Mouse (Mus musculus): Measurements from ENCODE around the gene Man2a2. TPM values are rescaled to one million over a fixed set of nuclear protein-coding genes. Genes with fewer than 3 reads are reported as not detected.
"Not testable (repeated sequence)": the region's sequence is repeated elsewhere in the genome, so short reads cannot be mapped to it uniquely, and the experiment has no call there.

The Man2a2 gene
- total RNA-seq, 2 experiments from 2014 or later, result 164 TPM

DNA sequence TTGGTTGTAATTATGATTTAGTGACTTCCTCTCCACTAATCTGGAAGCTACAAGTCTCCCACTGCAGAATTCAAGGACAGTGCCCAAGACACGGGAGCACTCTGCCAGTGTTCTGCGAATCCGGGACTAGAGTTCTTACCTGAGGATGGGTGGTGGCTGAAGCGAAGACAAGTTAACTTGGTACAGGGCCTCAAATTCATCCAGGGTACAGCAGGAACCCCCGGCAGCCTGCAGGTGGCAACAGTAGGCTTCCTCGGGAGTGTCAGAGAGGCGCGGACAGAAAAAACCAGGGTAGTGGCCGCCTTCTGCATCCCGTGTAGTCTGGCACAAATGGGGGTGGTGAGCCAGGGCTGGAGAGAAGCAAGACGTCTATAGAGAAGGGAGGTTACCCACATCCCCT lies 30.4 kb downstream of the Man2a2 start, which contains the start of gene Unc45a:
Unc45a (minus strand) TSS at position 213 of the 400 bp plus-strand sequence.
- peak in 1 of 2 experiments; percentile 69 for DNase-seq (ENCODE audit: low spot score in 2 of 2)

DNA sequence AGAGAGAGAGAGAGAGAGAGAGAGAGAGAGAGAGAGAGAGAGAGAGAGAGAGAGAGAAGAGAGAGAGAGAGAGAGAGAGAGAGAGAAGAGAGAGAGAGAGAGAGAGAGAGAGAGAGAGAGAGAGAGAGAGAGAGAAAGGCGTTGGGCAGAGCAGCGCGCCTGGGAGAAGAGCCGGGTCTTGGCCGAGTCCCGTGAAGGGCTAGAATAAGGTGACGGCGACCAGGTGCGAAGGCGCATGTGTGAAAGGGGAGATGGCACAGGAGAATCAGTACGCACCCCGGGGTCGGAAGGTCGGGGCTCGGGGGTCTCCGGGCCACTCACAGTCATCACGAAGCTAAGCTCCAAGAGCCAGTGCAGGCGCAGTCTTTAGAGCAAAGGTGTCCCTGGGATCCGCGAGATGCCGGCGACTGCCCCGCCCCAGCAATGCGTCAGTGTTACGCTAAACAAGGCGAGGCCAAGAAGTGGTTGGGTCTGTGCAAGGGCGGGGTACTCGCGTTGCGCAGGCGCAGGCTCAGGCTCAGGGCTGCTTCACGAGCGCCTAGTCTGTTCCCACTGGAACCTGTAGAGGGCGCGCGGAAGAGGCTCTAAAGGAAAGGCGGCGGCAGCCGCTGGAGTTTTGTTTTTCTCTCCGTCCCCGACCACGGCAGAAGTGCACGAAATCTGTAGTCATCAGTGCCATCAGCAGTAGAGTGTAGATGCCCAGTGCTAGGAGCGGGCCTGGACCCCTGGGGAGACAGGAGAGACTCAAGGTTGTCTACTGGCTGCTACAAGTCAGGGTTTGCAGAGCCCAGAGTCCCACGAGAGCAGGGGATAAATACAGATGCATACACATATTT lies 31.2 kb downstream of the Man2a2 start:
- DNase-seq (ENCODE audit: low spot score in 2 of 2), result peak; percentile 98 to 99

DNA sequence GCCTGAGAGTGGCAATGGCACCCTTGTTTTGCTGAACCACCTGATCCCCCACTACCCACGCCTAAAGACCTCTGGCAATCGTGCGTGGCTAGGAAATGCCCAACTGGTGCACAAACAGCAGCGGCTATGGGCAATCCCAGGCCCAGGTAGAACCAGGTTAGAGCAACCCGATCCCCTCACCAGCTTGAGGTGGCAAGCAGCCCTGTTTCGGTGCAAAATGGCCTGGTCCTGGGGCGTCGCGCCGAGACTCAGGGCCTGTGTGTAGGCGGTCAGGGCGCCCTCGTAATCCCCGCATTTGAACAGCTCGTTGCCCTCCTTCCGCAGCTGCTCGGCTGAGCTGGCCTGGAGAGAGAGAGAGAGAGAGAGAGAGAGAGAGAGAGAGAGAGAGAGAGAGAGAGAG lies 31.8 kb downstream of the Man2a2 start:
- DNase-seq (ENCODE audit: low spot score in 2 of 2), result peak in 1 of 2 experiments; percentile 37

DNA sequence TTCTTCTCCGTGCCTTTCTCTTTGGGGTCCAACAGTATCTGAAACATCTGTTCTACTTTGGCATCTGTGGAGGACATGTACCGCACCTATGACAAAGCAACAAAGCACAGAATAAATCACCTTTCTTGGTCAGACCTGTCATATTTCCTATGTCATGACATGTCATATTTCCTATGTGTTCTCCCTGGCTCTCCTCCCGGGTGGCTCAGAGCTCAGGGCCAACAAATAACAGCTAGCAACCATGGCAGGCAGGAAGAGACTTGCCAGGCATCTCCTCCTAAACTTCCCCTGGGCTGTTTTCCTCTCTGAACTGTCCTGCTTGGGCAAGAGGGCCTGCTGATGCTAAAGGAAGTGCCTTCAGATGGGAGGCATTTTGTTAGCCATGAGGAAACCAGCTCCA lies 34.2 kb downstream of the Man2a2 start:
- no peak for DNase-seq (ENCODE audit: low spot score in 2 of 2)

DNA sequence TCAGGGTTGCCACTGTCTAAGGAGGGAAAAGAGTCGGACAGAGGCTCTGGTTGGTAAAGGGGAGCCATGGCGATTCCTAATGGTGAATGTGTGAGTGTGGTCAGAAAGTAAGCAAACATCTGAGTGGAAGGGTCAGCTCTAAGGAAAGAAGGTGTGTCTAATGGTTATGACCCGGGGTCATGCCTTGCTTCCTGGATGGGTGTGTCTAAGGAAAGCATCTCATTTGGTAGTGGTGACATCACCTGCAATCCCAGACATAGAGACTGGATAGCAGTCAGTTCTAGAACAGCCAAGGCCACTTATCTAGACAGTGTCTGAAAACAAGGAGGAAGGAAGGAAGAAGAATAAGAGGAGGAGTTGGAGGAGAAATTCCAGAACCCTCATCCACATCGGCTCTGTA lies 36.3 kb downstream of the Man2a2 start:
- DNase-seq (ENCODE audit: low spot score in 2 of 2), result no peak

DNA sequence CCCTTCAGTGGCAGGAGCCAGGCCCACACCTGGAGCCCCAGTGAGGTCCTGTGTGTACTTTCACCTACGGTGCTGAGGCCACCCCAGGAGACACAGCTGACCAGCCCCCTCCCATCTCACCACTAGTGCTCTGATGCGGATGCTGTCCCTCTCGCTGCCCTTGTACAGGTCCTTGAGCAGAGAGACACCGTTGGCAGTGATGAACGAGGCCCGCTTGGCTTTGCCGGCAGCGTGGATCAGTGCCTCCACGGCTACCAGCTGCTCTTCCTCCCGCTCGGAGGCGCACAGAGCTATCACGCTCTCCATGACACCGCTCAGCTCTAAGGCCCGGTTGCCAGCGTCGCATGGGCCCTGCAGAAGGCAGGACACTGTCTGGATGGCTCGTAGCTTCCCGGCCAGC lies 39.7 kb downstream of the Man2a2 start:
- DNase-seq (ENCODE audit: low spot score in 2 of 2), result no peak

DNA sequence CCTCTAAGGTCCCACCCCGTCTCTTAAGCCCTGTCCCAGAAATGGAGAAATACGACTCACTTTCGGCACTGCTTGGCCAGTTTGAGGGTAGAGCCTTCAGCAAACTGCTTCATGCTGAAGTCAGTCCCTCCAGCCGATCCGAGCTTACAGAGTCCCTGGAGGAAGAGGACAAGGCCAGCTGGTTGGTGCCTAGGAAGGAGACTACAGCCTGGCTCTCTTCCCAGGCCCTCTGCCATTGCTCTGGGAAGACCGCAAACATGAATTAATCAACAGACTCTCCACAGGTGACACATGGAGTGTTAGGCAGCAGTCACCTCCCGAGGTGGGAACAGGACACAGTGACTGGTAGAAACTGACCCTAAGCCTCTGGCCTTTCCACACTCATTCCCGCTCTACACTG lies 40.9 kb downstream of the Man2a2 start:
- no peak for DNase-seq (ENCODE audit: low spot score in 2 of 2)

DNA sequence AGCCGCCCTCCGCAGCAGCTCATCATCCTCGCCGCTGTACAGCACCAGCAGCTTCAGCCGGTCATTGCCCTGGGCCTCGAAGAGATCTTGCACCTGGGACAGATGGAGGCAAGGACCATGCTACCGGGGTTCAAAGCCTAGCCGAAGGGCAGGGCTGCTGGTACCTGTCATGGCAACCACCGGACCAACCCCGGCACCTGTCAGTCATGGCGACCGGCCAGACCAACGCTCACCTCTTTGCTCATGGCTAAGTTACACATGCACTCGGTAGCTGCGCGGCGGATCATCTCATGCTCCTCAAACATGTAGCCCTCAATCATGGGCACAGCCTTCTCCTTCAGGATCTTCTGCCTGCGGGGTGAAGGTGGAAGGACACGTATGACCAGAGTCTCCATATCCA lies 45.1 kb downstream of the Man2a2 start:
- DNase-seq (ENCODE audit: low spot score in 2 of 2), result no peak

DNA sequence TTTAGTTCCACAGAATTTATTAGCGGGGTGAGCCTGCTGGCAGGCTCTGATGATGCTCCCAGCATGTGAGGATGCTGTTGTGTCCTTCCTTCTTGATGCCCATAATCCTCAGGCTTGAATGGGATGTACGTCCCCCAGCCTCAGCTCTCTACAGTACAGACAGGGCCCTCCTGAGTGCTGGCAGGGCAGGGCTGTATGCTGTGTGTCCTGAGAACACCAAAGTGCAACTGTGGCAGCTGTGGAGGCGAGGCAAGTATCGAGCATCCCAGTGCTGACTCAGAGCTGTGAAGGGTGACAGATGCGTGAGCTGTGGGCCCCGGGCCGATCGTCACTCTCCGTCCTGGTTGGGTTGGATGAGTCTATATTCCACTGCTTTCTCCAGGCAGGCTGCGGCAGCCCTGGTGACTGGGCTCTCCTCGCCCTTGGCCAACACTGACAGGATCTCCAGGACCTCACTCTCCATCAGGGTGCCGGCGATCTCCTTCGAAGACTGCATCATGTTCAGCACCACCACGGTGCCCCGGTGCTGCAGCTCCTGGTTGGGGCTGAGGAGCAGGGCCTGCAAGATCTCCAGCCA lies 45.8 kb downstream of the Man2a2 start:
- DNase-seq (ENCODE audit: low spot score in 2 of 2), result no peak

DNA sequence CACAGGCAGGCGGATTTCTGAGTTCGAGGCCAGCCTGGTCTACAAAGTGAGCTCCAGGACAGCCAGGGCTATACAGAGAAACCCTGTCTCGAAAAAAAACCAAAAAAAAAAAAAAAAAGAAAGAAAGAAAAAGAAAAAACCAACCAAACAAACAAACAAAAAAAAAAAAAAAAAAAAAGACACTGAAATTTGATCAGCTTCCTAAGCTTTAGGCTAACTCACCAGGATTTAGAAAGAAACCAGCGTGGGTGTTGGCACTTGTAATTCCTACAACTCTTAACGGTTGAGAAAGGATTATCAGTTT lies 46.4 kb downstream of the Man2a2 start:
- DNase-seq (ENCODE audit: low spot score in 2 of 2), result not testable (repeated sequence)

DNA sequence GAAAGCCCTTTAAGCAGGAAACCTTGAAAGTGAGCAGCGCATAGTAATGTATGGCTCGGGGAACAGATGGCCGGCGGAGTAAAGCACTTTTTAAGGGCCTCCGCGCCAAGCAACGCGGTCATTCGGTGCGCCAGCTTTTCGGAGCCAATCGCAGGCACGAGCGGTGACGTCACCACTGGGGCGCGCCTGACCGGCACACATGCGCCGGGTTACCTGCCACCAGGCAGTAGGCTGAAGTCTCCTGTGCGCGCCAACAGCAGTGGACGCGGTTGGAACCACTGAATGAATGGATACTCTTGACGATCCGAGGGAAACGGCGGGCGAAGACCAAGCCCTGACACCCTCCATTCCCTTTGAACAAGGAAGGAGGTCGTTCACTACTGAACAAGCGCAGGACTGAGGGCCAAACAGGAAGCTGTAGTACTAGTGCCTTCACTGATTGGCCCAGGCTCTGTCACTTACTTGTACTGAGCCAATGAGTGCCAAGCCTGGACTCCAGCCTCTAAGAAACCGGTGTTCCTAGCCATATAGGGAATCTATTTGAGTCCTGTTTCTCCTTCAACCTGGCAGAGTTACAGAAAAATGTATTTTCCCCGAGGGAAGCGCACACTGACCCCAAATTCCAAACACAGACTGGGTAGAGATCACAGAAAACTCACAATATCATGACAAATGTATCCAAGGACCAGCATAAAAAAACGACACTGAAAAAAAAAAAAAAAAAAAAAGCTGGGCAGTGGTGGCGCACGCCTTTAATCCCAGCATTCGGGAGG lies 46.9 kb downstream of the Man2a2 start, which contains the start of gene Rccd1:
Rccd1 (minus strand) TSS at position 412 of the 773 bp plus-strand sequence.
- DNase-seq (ENCODE audit: low spot score in 2 of 2), result peak; percentile 94 to 97

DNA sequence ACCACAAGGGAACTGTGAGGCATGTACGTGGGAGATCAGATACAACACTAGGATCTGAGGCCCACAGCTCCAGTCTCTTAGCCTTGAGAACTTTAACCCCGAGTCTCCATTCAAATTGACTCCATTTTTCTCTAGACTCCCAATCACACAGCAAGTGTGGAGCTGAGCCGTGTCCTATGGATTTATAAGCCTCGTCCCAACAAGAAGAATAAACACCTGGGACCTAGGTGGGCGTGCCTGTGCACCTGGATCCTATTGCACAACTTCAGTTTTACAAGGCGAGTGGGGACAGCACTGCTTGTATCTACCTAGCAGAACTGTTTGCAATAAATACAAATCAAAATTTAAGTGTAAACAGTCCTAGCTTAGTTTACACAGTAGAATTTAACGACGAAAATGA lies 47.8 kb downstream of the Man2a2 start:
- DNase-seq (ENCODE audit: low spot score in 2 of 2), result no peak

DNA sequence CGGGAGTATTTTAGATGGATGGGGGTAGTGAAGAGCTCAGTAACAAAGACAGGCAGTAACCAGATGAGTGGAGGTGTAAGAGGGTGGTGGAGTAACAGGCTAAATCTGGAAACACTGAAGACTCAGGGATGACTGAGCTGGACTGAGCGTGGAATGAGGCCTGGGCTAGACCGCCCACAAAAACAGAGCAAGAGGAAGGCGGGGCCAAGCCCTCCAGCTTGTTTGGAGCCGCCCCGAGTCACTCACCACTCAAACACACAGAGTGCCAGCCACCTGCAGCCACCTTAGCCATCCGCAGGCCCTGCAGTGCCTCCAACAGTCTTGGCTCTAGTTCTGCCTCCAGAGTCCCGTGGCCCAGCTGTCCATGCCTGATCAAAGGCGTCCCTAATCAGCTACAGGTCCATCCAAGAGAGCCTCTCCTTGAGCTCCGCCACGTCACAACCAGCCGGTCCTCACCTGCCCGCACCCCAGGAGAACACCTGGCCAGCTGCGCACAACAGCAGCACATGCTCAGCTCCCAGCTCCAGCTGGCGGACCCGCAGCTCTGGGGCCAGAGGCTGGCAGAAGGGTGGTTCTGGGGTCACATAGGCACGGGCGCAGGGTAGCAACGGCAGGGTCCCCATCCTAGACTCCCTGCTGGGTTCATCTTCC lies 51.2 kb downstream of the Man2a2 start:
- no peak for DNase-seq (ENCODE audit: low spot score in 2 of 2)

DNA sequence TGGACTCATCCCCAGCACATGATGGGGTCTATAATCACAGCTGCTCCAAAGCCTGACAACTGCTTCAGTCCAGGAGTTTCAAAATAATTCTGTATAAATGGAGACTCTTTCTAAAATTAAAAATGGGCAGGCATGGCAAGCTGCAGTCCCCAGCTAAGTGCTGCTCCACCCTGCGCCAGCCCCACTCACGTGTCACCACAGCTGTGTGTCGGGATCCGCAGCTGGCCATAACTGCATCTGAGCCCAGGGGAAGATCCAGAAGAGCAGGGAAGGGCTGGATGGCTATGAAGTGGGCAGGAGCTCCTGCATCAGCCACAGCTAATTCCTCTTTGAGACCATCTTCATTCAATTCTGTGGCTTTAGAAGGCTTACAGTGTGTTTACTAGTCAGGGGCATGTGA lies 52.5 kb downstream of the Man2a2 start:
- DNase-seq (ENCODE audit: low spot score in 2 of 2), result no peak

DNA sequence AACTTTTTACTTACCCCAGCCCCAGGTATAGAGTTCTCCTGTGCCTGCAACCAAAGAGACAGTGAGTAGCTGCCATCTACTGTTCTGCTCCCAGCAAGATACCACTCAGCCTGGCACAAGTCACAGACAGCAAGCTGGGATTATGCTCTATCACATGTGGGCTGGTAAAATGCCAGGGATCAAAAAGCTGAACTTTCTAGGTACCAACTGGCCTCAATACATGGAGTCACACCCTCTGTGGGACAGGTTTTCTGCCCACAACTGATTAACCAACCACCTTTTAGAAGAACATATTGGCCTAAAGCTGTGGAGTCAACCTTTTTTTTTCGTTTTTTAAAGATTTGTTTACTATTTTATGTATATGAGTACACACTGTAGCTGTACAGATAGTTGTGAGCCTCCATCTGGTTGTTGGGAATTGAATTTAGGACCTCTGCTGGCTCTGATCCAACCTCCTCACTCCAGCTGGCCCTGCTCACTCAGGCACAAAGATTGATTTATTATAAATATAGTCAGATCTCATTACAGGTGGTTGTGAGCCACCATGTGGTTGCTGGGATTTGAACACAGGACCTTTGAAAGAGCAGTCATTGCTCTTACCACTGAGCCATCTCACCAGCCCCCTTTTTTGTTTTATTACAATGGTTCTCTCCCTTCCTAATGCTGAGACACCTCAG lies 53.6 kb downstream of the Man2a2 start:
- DNase-seq (ENCODE audit: low spot score in 2 of 2), result peak in 1 of 2 experiments; percentile 56

DNA sequence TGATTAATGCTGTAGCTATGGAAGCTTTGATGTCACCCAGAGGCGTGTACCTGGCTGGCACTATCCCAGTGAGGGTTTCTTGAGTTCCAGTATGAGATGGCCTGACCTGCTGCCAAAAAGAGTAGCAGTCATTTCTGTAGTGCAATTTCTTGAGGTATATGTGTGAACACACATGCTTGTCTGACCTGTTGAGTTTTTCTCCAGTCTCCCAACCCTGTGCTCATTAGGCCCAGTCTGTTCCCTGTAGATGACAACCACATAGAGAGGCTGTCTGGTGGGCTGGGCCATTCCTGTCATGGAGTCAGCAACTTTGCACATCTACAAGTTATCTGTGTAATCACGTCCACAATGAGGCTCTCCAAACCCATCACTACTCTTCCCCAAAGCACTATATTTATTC lies 55.4 kb downstream of the Man2a2 start:
- DNase-seq (ENCODE audit: low spot score in 2 of 2), result no peak

DNA sequence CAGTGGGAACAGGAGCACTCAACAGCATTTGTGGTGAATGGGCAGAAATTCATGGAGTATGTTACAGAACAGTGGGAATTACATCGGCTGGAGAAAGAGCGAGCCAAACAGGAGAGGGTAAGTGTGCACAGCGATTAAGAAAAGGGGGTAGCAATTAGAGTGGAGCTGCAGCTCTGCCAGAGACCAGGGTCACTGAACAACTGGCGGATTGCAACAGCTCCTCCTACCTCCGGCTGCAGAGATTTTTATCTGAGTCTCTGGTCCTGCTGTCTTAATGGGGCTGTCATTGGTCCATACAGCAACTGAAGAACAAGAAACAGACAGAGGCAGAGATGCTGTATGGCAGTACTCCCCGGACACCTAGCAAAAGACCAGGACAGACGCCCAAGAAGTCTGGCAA lies 60.4 kb downstream of the Man2a2 start:
- DNase-seq (ENCODE audit: low spot score in 2 of 2), result no peak

DNA sequence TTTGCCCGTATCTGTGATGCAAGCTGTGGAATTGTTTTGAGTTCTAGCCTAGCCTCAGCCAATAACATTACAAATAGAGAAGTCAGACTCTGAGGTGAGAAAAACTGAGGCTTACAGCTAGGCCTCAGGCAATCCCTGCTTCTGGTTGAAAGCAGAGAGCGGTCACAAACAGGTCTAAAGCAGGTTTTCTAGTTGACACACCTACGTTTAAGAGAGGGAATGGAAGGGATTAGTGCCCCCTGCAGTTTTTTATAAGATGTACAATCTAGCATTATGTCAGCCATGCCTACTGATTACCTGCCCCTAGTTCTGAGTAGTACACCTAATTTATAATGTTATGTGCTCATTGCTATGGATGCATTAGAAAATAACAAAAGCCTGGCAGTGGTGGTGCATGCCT lies 63.4 kb downstream of the Man2a2 start:
- DNase-seq (ENCODE audit: low spot score in 2 of 2), result no peak

DNA sequence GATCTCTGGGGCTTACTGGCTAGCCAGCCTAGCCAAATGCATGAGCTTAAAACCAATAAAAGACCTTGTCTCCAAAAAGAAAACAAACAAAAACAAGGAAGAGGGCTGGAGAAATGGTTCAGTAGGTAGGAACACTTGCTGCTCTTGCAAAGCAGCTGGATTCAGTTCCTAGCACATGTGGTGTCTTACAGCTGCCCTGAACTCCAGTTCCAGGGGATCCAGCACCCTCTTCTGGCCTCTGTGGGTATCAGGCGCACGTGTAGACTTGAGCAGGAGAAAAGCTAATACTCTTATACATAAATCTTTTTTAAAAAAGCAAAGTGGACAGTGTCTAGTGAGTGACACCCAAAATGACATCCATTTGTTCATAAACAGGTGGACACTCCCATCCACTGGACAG lies 69.7 kb downstream of the Man2a2 start:
- DNase-seq (ENCODE audit: low spot score in 2 of 2), result no peak

DNA sequence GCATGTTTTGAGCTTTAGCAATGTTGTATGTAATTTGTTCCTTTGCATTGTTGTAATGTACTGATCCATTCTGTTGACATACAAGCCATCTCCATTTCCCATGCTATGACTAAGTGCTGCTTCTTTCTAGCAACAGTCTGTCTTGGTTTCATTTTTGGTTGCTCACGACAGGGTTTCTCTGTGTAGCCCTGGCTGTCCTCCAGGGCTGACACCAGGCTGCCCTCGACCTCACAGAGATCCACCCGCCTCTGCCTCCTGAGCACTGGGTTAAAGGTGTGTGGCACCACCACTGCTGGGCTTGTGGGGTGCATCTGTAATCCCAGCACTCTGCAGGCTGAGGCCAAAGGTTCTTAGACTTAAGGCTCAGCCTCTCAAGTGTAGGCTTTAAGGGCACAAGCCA lies 71.6 kb downstream of the Man2a2 start:
- DNase-seq (ENCODE audit: low spot score in 2 of 2), result no peak
